ENCODE assay signal across 11 mouse cellular contexts in the genomic region with DNA sequence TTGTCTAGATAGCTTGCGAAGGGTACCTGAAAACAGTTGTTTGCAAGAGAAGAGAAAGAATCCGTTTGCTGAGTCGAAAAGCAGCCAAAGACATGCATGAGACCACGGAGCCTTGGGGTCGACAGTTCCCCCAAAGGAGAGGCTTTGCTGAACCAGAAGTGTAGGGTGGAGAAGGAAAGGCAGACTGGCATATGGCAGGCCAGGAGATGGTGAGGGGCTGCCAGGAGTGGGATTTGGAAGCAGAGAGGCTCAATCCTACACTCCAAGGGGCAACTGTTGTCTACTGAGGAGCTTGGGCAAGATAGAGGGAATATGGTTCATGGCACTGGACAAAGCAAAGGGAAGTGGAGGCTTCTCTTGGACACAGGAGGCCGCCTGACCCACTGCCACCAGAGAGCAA.
A peak's percentile ranks its signal among the peaks of the same experiment; 100 is the strongest.
DNase-seq lines count a peak whose midpoint lies in the region; ATAC-seq and TF ChIP-seq lines count a peak whose summit lies in the region.
"Had no signal": no experiment of that assay in that cellular context is flagged by ENCODE, and none has a peak within 500 bp of the region (broad histone marks: within the 10 kb centered on the region; RNA-seq: fewer than 3 reads in every experiment).

No protein-coding gene starts in this region.

- peaks cover 42% of the 10 kb centered on the region for H3K4me1 ChIP-seq in liver, embryonic 12.5 days
- peaks cover 35% of the 10 kb centered on the region for H3K4me1 ChIP-seq in embryonic facial prominence, embryonic 13.5 days
- H3K4me1 ChIP-seq in stomach, embryonic 15.5 days = peaks cover 21% of the 10 kb centered on the region
- peaks cover 58% of the 10 kb centered on the region for H3K4me1 ChIP-seq in cerebellum, adult 2 months (ENCODE audit: control insufficient read depth, insufficient read depth, low read length)

- H3K27ac ChIP-seq in gastrocnemius, adult 2 months = peak overlapping the region; percentile 86
- peak overlapping the region; percentile 81 for H3K27ac ChIP-seq in liver, embryonic 12.5 days
- peak overlapping the region; percentile 79 for H3K27ac ChIP-seq in embryonic facial prominence, embryonic 13.5 days
- peak overlapping the region; percentile 81 for H3K27ac ChIP-seq in stomach, embryonic 15.5 days
- H3K27ac ChIP-seq in cerebellum, adult 2 months (ENCODE audit: insufficient read depth, low read length) = no peak overlapping the region

- H3K9me3 ChIP-seq in liver, embryonic 12.5 days (replicated peaks) = no peaks in the 10 kb centered on the region
- H3K9me3 ChIP-seq in embryonic facial prominence, embryonic 13.5 days = no peaks in the 10 kb centered on the region
- H3K9me3 ChIP-seq in stomach, embryonic 15.5 days = no peaks in the 10 kb centered on the region
- H3K9me3 ChIP-seq: forebrain, embryonic 13.5 days had no signal

- peak overlapping the region; percentile 59; the same call in 1 of the 2 replicates for H3K9ac ChIP-seq in liver, embryonic 12.5 days
- no peak overlapping the region for H3K9ac ChIP-seq in embryonic facial prominence, embryonic 13.5 days
- H3K9ac ChIP-seq in stomach, embryonic 15.5 days = no peak overlapping the region
- H3K9ac ChIP-seq: forebrain, embryonic 13.5 days had no signal

- peaks cover 33% of the 10 kb centered on the region for H3K36me3 ChIP-seq in liver, embryonic 12.5 days
- H3K36me3 ChIP-seq in embryonic facial prominence, embryonic 13.5 days = no peaks in the 10 kb centered on the region
- H3K36me3 ChIP-seq in stomach, embryonic 15.5 days = no peaks in the 10 kb centered on the region

- TF ChIP-seq POLR2A in cerebellum, adult 2 months (IDR thresholded peaks at IDR 0.05; ENCODE audit: borderline replicate concordance, insufficient read depth, low read length) = no peak

- no peak for TF ChIP-seq CTCF in gastrocnemius, adult 2 months (IDR thresholded peaks at IDR 0.05)
- no peak for TF ChIP-seq CTCF in cerebellum, adult 2 months (IDR thresholded peaks at IDR 0.05; ENCODE audit: borderline replicate concordance, insufficient read depth, low read depth, low read length)

- no peak for ATAC-seq in liver, embryonic 12.5 days
- ATAC-seq in embryonic facial prominence, embryonic 13.5 days (ENCODE audit: insufficient number of reproducible peaks, insufficient read depth, low FRiP score, low TSS enrichment, low read depth) = no peak
- no peak for ATAC-seq in stomach, embryonic 15.5 days (ENCODE audit: insufficient read depth, low FRiP score, low read depth)

- H3K4me2 ChIP-seq in liver, embryonic 12.5 days = peak overlapping the region; percentile 32
- H3K4me2 ChIP-seq in embryonic facial prominence, embryonic 13.5 days = no peak overlapping the region
- no peak overlapping the region for H3K4me2 ChIP-seq in stomach, embryonic 15.5 days
- H3K4me2 ChIP-seq: forebrain, embryonic 13.5 days had no signal

- WGBS in liver, embryonic 12.5 days (ENCODE audit: insufficient replicate concordance) = 78% methylated on average over 6 of the region's 6 CpGs
- WGBS in embryonic facial prominence, embryonic 13.5 days = 78% methylated on average over 6 of the region's 6 CpGs
- 83% methylated on average over 6 of the region's 6 CpGs for WGBS in stomach, embryonic 15.5 days
- WGBS in cerebellum, adult 2 months = 74% methylated on average over 6 of the region's 6 CpGs

- DNase-seq in gastrocnemius, adult 2 months = no peak
- no peak for DNase-seq in gastrocnemius, postnatal 14 days
- DNase-seq in liver = no peak
- DNase-seq in right cerebral cortex, postnatal 10 days (ENCODE audit: low spot score in 2 of 2) = no peak
- no peak for DNase-seq in cerebellum, adult 2 months
- DNase-seq: cerebellum, adult 9-10 months; embryo, embryonic 11 days had no signal

- peaks cover 37% of the 10 kb centered on the region for H3K27me3 ChIP-seq in liver, embryonic 12.5 days (replicated peaks)
- no peaks in the 10 kb centered on the region for H3K27me3 ChIP-seq in embryonic facial prominence, embryonic 13.5 days
- H3K27me3 ChIP-seq in stomach, embryonic 15.5 days (replicated peaks) = no peaks in the 10 kb centered on the region
- no peaks in the 10 kb centered on the region for H3K27me3 ChIP-seq in cerebellum, adult 2 months (ENCODE audit: control insufficient read depth, insufficient read depth, low read length)

- H3K4me3 ChIP-seq in gastrocnemius, adult 2 months = no peak overlapping the region
- H3K4me3 ChIP-seq in liver, embryonic 12.5 days = no peak overlapping the region
- no peak overlapping the region for H3K4me3 ChIP-seq in embryonic facial prominence, embryonic 13.5 days
- no peak overlapping the region for H3K4me3 ChIP-seq in stomach, embryonic 15.5 days (replicated peaks)
- H3K4me3 ChIP-seq in cerebellum, adult 2 months (replicated peaks; ENCODE audit: insufficient read depth, low read depth, low read length) = no peak overlapping the region
- H3K4me3 ChIP-seq: forebrain, embryonic 13.5 days had no signal

- intact Hi-C loops in gastrocnemius, adult 2 months (cut with DNase I) = loop anchor here (5.0 kb wide), 1 partner anchor 129 kb away; no protein-coding TSS in a partner anchor
- intact Hi-C loops in gastrocnemius, postnatal 14 days (cut with DNase I; ENCODE audit: low total_unique reads) = no loop called here
